Mouse (Mus musculus): ENCODE measurements around the gene Olfr786. TPM values are rescaled to one million over a fixed set of nuclear protein-coding genes. Genes with fewer than 3 reads are reported as not detected.

Olfr786 gene
- not detected for total RNA-seq (2021)

DNA sequence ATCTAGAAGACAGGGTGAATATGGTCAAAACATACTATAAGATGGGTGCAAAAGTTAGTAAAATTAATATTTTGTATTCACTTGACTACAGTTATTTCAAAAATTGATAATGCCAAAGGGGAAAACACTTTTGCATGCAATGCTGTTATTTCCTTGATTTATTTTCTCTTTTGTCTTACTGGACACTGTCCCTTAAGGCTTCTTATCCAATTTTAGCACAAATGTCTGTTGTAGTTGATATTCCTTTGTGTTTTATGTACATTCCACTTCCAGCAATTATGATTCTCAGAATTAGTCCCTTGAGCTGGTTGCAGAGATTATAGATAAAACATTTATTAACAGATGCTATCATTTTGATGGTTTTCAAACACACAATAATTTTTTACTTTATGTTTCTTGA is at the start of gene Olfr786:
Olfr786 (plus strand) TSS at position 301 of the 400 bp plus-strand sequence.
- DNase-seq (ENCODE audit: low spot score in 2 of 2), result no peak
- intact Hi-C loops (cut with DNase I), result no loop called here

DNA sequence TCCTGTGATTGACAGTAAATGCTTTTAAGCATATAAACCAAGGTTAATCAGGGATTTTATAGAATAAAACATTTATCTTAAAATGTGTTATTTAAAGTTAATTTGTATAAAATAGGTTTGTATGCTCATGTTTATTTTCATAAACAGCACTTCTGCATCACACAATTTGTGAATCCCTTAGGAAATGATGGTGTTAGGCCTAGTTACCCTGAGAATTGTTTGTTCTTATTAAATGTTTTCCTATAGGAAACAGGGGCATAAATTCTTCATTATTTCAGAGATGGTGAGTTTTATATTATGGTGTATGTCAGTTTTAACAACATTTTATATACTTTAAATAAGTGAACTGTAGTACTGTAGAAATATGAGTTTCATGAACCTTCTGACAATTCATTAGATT is 43.3 kb upstream of the Olfr786 start, which contains the start of gene Olfr784:
Olfr784 (plus strand) TSS at position 301 of the 400 bp plus-strand sequence.
- intact Hi-C loops (cut with DNase I), result no loop called here
- no peak for DNase-seq (ENCODE audit: low spot score in 2 of 2)

DNA sequence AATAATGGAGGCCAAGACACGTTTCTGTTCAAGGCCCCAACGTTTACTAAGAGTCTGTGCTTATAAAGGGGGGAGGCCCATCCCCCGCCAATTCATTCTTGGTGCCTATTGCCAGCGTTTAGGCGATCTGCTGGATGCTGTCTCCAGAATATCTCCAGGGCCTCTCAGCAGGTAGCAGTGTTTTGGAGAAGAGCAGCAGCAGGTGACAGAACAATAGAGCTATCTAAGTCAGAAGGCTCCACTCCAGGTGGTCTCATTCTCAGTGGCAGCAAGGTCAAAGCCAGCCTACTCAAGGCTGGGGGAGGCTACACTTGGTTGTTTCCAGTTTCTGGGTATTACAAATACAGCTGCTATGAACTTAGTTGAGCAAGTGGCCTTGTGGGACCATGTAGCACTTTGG is 26.2 kb upstream of the Olfr786 start:
- intact Hi-C loops (cut with DNase I), result no loop called here
- no peak for DNase-seq (ENCODE audit: low spot score in 2 of 2)

- intact Hi-C loops (cut with DNase I), result no loop called here
- no peak for DNase-seq (ENCODE audit: low spot score in 2 of 2)
Observed at GRCm38 (mm10) chr10:129405126-129405525, 22.0 kb upstream of the Olfr786 start, which contains the start of gene Olfr785. TSS of gene Olfr785 (plus strand) at chr10:129405426.

DNA sequence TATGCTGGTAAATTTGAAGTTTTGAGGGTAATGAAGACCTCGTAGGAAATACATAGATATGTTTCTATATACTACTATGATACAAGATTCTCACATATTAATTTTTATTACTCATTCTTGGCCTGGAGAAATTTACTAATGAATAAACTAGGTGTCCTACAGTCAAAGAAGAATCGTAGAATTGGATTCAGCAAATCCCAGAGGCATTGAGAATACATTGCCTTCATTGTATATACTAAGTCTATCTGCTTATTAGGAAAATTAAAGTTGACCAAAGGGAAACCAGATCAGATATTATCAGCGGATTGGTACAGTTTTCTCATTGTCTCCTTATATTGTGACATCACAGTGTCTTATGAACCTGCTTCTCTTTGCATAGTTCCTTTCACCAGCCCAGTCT is 34.5 kb downstream of the Olfr786 start, which contains the start of gene Olfr787:
Olfr787 (plus strand) TSS at position 301 of the 400 bp plus-strand sequence.
- intact Hi-C loops (cut with DNase I), result no loop called here
- DNase-seq (ENCODE audit: low spot score in 2 of 2), result no peak

- intact Hi-C loops (cut with DNase I), result no loop called here
- DNase-seq (ENCODE audit: low spot score in 2 of 2), result no peak
Observed at GRCm38 (mm10) chr10:129470698-129471097, 43.6 kb downstream of the Olfr786 start, which contains the start of gene Olfr788. TSS of gene Olfr788 (plus strand) at chr10:129470998.

DNA sequence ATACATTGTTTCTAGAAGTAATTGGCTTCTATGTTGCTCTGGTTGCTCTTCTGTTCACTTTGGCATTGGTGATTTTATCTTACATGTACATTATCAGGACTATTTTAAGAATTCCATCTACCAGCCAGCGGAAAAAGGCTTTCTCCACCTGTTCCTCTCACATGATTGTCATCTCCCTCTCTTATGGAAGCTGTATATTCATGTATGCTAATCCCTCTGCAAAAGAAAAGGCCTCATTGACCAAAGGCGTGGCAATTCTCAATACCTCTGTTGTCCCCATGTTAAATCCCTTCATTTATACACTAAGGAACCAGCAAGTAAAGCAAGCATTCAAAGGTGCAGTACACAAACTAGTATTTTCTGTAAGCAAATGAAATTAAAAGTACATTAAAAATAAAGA is 46.1 kb downstream of the Olfr786 start:
- DNase-seq (ENCODE audit: low spot score in 2 of 2), result no peak
- intact Hi-C loops (cut with DNase I), result no loop called here

DNA sequence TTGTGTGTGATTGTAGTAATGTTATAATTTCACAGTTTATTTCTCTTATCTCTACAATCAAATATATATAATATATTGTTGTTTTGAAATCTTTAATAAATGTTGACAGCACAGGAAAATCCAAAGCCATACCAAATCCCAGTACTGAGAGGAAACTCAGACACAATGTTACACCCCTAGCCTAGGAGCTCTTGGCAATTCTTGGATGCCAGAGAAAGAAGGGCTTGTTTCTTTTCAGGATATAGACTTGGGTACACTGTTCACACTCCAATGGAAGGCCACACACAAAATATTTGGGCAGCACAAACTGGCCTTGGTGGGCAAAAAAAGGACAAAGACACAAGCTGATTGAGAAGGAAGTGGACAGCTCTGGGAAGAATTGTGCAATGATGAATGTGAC is 46.6 kb downstream of the Olfr786 start:
- DNase-seq (ENCODE audit: low spot score in 2 of 2), result no peak
- intact Hi-C loops (cut with DNase I), result no loop called here

- no peak for DNase-seq (ENCODE audit: low spot score in 2 of 2)
- intact Hi-C loops (cut with DNase I), result no loop called here
Observed at GRCm38 (mm10) chr10:129484452-129484851, 57.3 kb downstream of the Olfr786 start, which contains the start of gene Olfr789. TSS of gene Olfr789 (plus strand) at chr10:129484752.

Other genes with a start within 250 kb of the Olfr786 start
- gene Olfr772, start 249.4 kb upstream of the Olfr786 start, total RNA-seq (2021), result not detected
- not detected for gene Olfr773, start 239.9 kb upstream of the Olfr786 start, total RNA-seq (2021)
- not detected for gene Olfr774, start 191.1 kb upstream of the Olfr786 start, total RNA-seq (2021)
- gene Olfr775, start 178.9 kb upstream of the Olfr786 start, total RNA-seq (2021), result not detected
- gene Olfr776, start 168.2 kb upstream of the Olfr786 start, total RNA-seq (2021), result not detected
- gene Olfr777, start 155.8 kb upstream of the Olfr786 start, total RNA-seq (2021), result not detected
- not detected for gene Olfr780, start 109.2 kb upstream of the Olfr786 start, total RNA-seq (2021)
- gene Olfr781, start 98.5 kb upstream of the Olfr786 start, total RNA-seq (2021), result not detected
- gene Olfr782, start 78.5 kb upstream of the Olfr786 start, total RNA-seq (2021), result not detected
- under 1 TPM in 1 of 2 experiments, not detected in 1; 0.23 TPM for gene Olfr784, start 43.2 kb upstream of the Olfr786 start, total RNA-seq (2021)
- not detected for gene Olfr785, start 21.9 kb upstream of the Olfr786 start, total RNA-seq (2021)
- not detected for gene Olfr787, start 34.6 kb downstream of the Olfr786 start, total RNA-seq (2021)
- not detected for gene Olfr788, start 43.7 kb downstream of the Olfr786 start, total RNA-seq (2021)
- gene Olfr789, start 57.4 kb downstream of the Olfr786 start, total RNA-seq (2021), result not detected
- not detected for gene Olfr790, start 71.2 kb downstream of the Olfr786 start, total RNA-seq (2021)
- not detected for gene Olfr791, start 94.5 kb downstream of the Olfr786 start, total RNA-seq (2021)
- not detected for gene Olfr792, start 111.9 kb downstream of the Olfr786 start, total RNA-seq (2021)
- gene Olfr794, start 140.3 kb downstream of the Olfr786 start, total RNA-seq (2021), result not detected
- not detected for gene Olfr796, start 185.3 kb downstream of the Olfr786 start, total RNA-seq (2021)
- gene Olfr798, start 200.6 kb downstream of the Olfr786 start, total RNA-seq (2021), result not detected
- not detected for gene Olfr799, start 210.2 kb downstream of the Olfr786 start, total RNA-seq (2021)
- gene Olfr800, start 230.4 kb downstream of the Olfr786 start, total RNA-seq (2021), result not detected
- gene Olfr801, start 246.6 kb downstream of the Olfr786 start, total RNA-seq (2021), result not detected